Mouse (Mus musculus): ENCODE data around the gene Rnaseh2a.
A peak's percentile ranks its signal among the peaks of the same experiment; 100 is the strongest.
"Not testable (repeated sequence)": the region's sequence is repeated elsewhere in the genome, so short reads cannot be mapped to it uniquely, and the experiment has no call there.

Gene Rnaseh2a

GRCm38 (mm10) chr8:84934860-84935259 lies 34.7 kb downstream of the Rnaseh2a start:
- peak; percentile 61 for DNase-seq (ENCODE audit: extremely low spot score, low spot score)

GRCm38 (mm10) chr8:84933767-84934559 lies 35.6 kb downstream of the Rnaseh2a start:
- no peak for DNase-seq (ENCODE audit: extremely low spot score, low spot score)

GRCm38 (mm10) chr8:84930582-84930981 lies 39.0 kb downstream of the Rnaseh2a start:
- no peak for DNase-seq (ENCODE audit: extremely low spot score, low spot score)

DNA sequence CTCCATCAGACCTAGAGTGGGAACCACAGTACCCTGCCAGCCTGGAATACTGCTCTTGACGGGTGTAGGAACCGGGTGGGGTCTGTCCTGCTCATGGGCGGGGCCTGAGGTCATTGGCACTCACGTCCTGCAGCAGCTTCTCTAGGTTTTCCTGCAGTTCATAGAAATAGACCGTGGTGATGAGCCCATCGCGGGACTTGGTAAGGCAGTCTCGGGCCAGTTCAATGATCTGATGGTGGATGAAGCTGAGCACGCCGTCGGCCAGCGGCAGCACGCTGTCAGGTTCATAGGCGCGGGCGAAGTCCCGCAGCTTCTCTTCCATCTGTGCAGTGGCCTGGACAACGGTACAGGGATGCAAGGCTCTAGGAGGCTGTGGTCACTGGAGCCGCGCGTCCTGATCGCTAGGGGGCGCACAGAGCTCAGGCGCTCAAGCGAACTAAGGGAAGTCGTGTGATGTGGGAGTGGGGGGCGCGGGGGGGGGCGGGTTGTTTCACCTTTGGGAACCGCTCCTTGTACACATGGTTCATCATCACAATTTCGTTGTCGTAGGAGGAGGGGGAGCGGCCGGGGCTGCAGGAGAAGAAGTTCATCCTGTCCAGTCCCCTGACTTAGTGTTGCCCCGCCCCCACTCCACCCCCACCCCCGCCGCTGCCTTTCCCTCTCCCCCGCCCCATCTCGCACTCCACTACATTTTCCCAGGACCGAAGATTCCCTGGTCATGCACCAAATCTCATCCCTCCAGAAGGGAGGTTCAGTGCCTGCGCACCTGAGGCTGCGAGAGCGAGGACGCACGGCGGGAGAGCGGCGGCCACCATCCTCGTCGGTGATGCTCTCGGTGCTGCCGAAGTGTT lies 40.9 kb downstream of the Rnaseh2a start:
- peak; percentile 85 for DNase-seq (ENCODE audit: extremely low spot score, low spot score)

DNA sequence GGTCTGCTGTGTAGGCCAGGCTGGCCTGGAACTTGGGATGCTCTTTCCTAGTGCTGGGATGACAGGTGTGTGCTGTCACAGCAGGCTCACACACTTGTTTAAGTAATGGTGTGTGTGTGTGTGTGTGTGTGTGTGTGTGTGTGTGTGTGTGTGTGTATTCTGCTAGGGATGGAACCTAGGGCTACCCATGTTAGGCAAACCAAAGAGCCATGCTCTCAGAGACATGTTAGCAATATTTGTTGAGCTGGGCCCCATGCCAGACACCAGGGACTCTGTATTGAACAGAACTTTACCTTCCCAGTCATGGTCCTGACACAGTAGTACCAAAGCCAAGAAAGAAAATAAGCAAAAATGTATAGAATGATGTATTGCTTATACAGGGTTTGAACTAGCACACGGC lies 42.1 kb downstream of the Rnaseh2a start:
- DNase-seq (ENCODE audit: extremely low spot score, low spot score), result no peak

DNA sequence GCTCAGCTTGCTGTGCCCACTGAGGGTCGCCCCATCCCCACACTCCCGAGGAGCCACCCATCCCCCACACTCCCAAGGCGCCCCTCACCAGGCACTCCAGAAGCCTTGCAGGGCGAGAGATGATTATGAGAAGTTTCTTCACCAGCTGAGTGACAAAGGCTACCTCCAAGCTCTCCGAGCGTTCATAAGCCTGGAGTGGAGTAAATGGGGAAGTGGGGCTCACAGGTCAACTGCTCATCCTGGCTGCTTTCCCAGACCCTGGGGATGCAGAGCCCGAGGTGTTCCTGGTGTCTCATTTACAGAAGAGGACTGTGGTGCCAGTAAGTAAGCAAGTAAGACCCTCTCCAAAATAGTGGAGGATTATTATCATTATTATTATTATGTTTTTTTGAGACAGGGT lies 44.0 kb downstream of the Rnaseh2a start:
- no peak for DNase-seq (ENCODE audit: extremely low spot score, low spot score)

- DNase-seq (ENCODE audit: extremely low spot score, low spot score), result no peak
Observed at GRCm38 (mm10) chr8:84921596-84921995, 48.0 kb downstream of the Rnaseh2a start.

DNA sequence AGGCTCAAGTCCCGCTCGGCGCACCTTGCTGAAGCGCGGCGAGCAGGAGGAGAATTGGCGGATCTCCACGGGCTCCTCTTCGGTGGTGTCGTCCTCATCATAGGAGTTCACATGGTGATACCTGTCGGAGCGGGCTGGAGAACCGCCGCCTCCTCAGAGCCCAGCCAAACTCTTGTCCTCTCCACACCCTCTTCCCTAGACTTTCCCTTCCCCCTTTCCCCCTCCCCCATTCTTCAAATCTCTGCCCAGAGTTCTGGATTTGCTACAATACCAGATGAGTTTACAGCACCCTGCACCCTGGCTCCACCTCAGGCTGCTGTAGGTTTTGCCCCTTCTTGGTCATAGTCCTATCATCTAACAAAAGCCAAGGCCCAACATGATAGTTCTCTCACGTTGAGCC lies 50.9 kb downstream of the Rnaseh2a start:
- no peak for DNase-seq (ENCODE audit: extremely low spot score, low spot score)

GRCm38 (mm10) chr8:84917781-84918180 lies 51.8 kb downstream of the Rnaseh2a start:
- DNase-seq (ENCODE audit: extremely low spot score, low spot score), result no peak

GRCm38 (mm10) chr8:84915269-84915668 lies 54.3 kb downstream of the Rnaseh2a start:
- DNase-seq (ENCODE audit: extremely low spot score, low spot score), result no peak

GRCm38 (mm10) chr8:84913960-84914359 lies 55.6 kb downstream of the Rnaseh2a start:
- DNase-seq (ENCODE audit: extremely low spot score, low spot score), result no peak

- no peak for DNase-seq (ENCODE audit: extremely low spot score, low spot score)
Observed at GRCm38 (mm10) chr8:84913502-84913900, 56.1 kb downstream of the Rnaseh2a start.

DNA sequence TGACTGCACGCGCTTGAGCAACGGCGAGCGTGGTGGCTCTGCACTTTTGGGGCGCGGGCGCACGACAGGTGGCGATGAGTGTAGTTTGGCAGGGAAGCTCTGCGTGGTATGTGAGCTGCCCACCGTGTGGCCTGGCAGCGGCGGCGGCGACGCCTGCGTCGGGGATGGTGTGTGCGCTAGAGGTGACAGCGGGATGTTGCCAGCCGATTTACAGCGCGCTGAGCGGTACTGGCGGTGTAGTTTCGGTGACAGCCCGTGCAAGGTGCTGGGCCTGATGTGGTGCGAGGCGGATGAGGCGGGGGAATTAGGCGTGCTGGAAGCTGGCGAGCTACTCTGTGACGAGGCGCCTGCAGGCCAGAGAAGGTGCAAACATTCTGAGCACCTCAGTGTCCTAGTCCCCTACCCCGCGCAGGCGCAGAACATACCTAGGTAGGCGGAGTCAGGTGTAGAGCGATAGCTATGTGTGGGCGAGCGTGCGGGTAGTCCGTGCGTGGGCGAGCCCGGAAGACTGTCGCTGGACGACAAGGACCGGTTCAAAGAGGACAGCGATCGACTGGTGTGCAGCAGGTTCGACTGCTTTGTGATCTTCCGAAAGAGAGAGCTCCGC lies 56.6 kb downstream of the Rnaseh2a start:
- peak; percentile 61 for DNase-seq (ENCODE audit: extremely low spot score, low spot score)

- no peak for DNase-seq (ENCODE audit: extremely low spot score, low spot score)
Observed at GRCm38 (mm10) chr8:84912391-84912790, 57.2 kb downstream of the Rnaseh2a start.

DNA sequence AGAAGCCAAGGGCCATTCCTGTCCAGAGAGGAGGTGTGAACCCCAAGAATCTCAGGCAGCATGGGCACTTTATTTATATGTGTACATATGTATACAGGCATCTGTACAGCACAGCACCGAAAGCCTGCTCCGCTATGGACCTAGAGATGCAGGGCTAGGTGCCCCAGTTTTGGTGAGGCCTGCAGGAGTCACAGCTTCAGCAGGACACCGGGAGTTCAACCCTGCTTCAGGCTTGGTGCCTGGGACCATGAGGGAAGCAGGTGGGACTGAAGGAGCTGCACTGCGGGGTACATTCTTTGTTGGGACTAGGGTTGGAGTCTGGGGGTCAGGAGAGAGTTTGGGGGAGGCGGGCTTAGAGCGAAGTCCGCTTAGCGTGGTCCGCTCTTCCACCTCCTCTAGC lies 57.7 kb downstream of the Rnaseh2a start:
- DNase-seq (ENCODE audit: extremely low spot score, low spot score), result no peak

DNA sequence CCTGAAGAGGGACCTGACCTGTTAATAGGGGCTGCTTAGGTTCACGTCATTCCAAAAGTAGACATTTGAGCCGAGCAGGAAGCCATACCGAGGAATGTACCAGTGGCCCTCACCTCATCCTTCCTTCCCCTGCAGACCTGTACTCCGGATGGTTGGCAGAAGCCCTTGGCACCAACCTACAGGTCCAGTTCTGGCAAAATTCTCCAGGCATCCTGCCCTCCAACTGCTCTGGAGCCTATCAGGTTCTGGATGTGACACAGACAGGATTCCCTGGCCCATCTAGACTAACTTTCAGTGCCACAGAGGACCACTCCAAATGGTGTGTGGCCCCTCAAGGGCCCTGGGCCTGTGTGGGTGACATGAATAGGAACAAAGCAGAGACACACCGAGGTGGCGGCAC lies 59.0 kb downstream of the Rnaseh2a start:
- no peak for DNase-seq (ENCODE audit: extremely low spot score, low spot score)

DNA sequence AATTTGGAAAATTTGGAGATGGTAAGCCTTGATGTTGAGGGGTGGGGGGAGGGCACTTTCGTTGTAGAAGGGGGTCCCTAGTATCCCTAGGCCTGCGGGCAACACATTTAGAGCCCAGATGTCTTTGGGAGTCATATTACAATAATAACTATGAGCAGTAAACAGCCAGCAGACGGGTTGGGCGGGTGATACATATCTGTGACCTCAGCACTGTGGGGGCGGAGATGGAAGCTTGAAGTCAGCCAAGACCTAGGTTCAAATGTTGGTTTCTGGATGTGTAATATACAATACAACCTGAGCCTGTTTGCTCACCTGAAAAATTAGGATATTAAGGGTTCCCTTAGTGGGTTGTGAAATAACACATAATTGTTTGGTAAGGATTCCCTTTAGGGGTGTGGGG lies 59.6 kb downstream of the Rnaseh2a start:
- no peak for DNase-seq (ENCODE audit: extremely low spot score, low spot score)

- DNase-seq (ENCODE audit: extremely low spot score, low spot score), result no peak
Observed at GRCm38 (mm10) chr8:84909162-84909767, 60.3 kb downstream of the Rnaseh2a start.

DNA sequence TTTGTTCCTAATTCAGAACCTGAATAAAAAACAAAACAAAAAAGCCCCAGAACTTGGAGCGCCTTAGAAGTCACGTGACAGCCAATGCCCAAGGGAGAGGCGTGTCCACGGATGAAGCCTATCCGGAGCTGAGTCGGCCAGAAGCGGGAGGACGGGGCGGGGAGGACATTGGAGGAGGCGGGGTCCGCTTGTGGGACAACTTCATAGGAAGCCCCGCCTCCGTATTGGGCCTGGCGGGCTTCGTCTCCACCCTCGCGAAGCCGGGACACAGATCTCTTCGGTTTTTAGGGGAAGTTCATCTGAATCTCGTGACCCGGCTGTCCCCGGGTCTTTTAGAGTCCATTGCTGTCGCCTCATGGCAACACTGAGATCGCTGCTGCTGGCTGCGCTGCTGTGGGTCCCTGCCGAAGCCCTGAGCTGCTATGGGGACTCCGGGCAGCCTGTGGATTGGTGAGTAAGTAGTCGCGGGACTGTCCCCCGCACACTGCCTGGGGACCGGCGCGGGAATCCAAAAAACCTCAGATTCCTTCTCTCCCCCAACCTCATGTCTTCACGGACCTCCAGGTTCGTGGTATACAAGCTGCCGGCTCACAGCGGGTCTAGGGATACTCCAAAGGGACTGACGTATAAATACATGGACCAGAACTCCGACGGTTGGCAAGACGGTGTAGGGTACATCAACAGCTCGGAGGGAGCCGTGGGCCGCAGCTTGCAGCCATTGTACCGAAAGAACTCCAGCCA lies 61.0 kb downstream of the Rnaseh2a start, which contains the start of gene Dnase2a:
Gene Dnase2a, plus strand, starts transcription at position 140 of the 741 bp plus-strand sequence.
- DNase-seq (ENCODE audit: extremely low spot score, low spot score), result peak; percentile 92

DNA sequence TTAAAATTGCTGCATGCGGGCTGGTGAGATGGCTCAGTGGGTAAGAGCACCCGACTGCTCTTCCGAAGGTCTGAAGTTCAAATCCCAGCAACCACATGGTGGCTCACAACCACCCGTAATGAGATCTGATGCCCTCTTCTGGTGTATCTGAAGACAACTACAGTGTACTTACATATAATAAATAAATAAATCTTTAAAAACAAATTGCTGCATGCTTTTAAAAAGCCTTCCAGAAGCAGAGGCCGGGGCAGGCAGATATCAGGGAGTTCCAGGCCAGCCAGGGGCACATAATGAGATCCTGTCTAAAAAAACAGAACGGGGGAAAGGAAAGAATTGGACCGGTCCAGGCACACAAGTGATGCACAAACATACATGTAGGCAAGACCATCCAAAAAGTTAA lies 61.6 kb downstream of the Rnaseh2a start:
- DNase-seq (ENCODE audit: extremely low spot score, low spot score), result not testable (repeated sequence)

DNA sequence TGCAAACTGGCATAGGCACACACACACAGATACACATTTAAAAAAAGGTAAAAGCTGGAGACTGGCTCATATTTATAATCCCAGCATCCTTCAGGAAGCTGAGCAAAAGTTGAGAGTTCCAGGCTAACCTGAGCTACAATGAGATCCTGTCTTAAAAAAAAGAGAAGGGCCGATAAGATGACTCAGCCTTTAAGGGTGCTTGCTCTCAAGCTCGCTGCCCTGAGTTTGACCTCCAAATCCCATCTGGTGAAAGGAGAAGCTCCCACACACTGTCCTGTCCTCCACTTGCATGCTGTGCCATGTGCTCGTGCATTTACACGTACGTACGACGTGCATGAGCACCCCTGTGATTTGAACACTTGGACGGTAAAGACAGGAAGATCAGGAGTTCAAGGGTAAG lies 62.1 kb downstream of the Rnaseh2a start:
- no peak for DNase-seq (ENCODE audit: extremely low spot score, low spot score)

Measured in neural tube, embryonic 10.5 days (tissue).